Mouse (Mus musculus): Measurements from ENCODE around the gene Pi4ka.
"Not testable (repeated sequence)": the region's sequence is repeated elsewhere in the genome, so short reads cannot be mapped to it uniquely, and the experiment has no call there.

Gene Pi4ka

DNA sequence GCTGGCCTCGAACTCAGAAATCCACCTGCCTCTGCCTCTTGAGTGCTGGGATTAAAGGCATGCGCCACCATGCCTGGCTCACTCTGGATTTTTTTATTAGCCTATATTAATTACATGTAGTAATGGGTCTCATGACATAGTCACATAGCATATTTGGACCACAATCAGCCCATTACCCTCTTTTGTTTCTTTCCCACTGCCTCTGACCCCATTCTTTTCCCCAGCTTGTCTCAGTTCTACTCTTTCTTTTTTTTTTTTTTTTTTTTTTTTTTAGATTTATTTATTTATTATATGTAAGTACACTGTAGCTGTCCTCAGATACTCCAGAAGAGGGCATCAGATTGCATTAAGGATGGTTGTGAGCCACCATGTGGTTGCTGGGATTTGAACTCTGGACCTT lies 174.6 kb downstream of the Pi4ka start:
- not testable (repeated sequence) for DNase-seq
